Mouse (Mus musculus) CH12.LX (cell line): ENCODE data around the gene Cd180. TPM values are rescaled to one million over a fixed set of nuclear protein-coding genes. Genes with fewer than 3 reads are reported as not detected.

Experiments used
- DNase-seq: peaks from one replicate; pipeline ENCODE4 v3.0.0-alpha.2; 2013; ENCODE audit errors: extremely low read depth
- H3K27ac ChIP-seq: 2 replicates; pipeline ENCODE4 v1.5.1; 2012; ENCODE audit warnings: low read depth, mild to moderate bottlenecking, control low read depth, moderate library complexity; ENCODE audit not compliant: insufficient read depth
- H3K27me3 ChIP-seq: replicated peaks from 2 replicates; pipeline ENCODE3; 2012; ENCODE audit warnings: inconsistent platforms
- H3K36me3 ChIP-seq, 2 experiments: replicated peaks in 1 of 2; 2 replicates each; pipeline versions ENCODE3 to v1.6.1; 2012; ENCODE audit warnings: inconsistent platforms in 1 of 2, low read length in 1 of 2, mild to moderate bottlenecking in 1 of 2, mixed read lengths in 1 of 2, moderate library complexity in 1 of 2; ENCODE audit not compliant: control insufficient read depth in 1 of 2, insufficient read depth in 1 of 2
- H3K4me1 ChIP-seq, 2 experiments: 2 replicates each; pipeline ENCODE4 v1.6.1; 2012; ENCODE audit warnings: inconsistent platforms in 1 of 2, moderate library complexity in 1 of 2; ENCODE audit not compliant: insufficient read depth in 2 of 2, control insufficient read depth in 1 of 2
- H3K4me2 ChIP-seq: 2 replicates; pipeline ENCODE4 v1.6.1; 2012; ENCODE audit warnings: low read depth, mild to moderate bottlenecking, control low read depth; ENCODE audit not compliant: poor library complexity, insufficient read depth, severe bottlenecking
- H3K4me3 ChIP-seq, 3 experiments: fragments of 150-350 bp in 1 of 3; sonication (generic) in 1 of 3; replicated peaks in 1 of 3; 2 replicates each; pipeline versions ENCODE3 to v1.5.1; 2011 to 2012; ENCODE audit warnings: low read depth in 2 of 3, low read length in 2 of 3, mild to moderate bottlenecking in 2 of 3, moderate library complexity in 2 of 3, control low read depth in 1 of 3, improper control_type of control experiment in 1 of 3, inconsistent platforms in 1 of 3, mixed read lengths in 1 of 3; ENCODE audit not compliant: poor library complexity in 1 of 3
- H3K79me2 ChIP-seq: replicated peaks from 2 replicates; pipeline ENCODE4 v1.6.1; 2012; ENCODE audit warnings: mild to moderate bottlenecking, moderate library complexity; ENCODE audit not compliant: control insufficient read depth, poor library complexity, insufficient read depth, severe bottlenecking; ENCODE audit errors: extremely low read depth
- H3K9ac ChIP-seq: 2 replicates; pipeline ENCODE4 v1.6.1; 2012; ENCODE audit warnings: low read depth, mild to moderate bottlenecking, control low read depth, moderate library complexity; ENCODE audit not compliant: insufficient read depth
- H3K9me3 ChIP-seq: replicated peaks from 2 replicates; pipeline ENCODE3; 2012; ENCODE audit warnings: low read length, inconsistent platforms, mixed read lengths
- CHD1 ChIP-seq: IDR thresholded peaks from 2 replicates; pipeline ENCODE4 v1.6.1; 2012; ENCODE audit warnings: low read depth, low read length, improper control_type of control experiment, inconsistent platforms
- CHD2 ChIP-seq: IDR thresholded peaks from 2 replicates; pipeline ENCODE4 v1.6.1; 2011; ENCODE audit warnings: low read length, improper control_type of control experiment
- ELF1 ChIP-seq: IDR thresholded peaks from 2 replicates; pipeline ENCODE4 v1.6.1; 2014; ENCODE audit warnings: low read depth, mild to moderate bottlenecking, inconsistent platforms, low read length, improper control_type of control experiment
- EP300 ChIP-seq: IDR thresholded peaks from 2 replicates; pipeline ENCODE4 v1.6.1; 2011; ENCODE audit warnings: low read length, improper control_type of control experiment
- GABPA ChIP-seq: IDR thresholded peaks from 2 replicates; pipeline ENCODE4 v1.6.1; 2012; ENCODE audit warnings: low read depth, low read length, improper control_type of control experiment, inconsistent platforms; ENCODE audit not compliant: insufficient replicate concordance
- IRF4 ChIP-seq: IDR thresholded peaks from 2 replicates; pipeline ENCODE4 v1.6.1; 2014; ENCODE audit warnings: low read depth, mild to moderate bottlenecking, inconsistent platforms, low read length, improper control_type of control experiment
- KAT2A ChIP-seq: IDR thresholded peaks from 2 replicates; pipeline ENCODE4 v1.6.1; 2012; ENCODE audit warnings: low read length, improper control_type of control experiment, inconsistent platforms; ENCODE audit not compliant: insufficient replicate concordance
- MAFK ChIP-seq: IDR thresholded peaks from 2 replicates; pipeline ENCODE4 v1.6.1; 2011; ENCODE audit warnings: low read length, improper control_type of control experiment; ENCODE audit not compliant: insufficient replicate concordance
- MEF2A ChIP-seq: IDR thresholded peaks from 2 replicates; pipeline ENCODE4 v1.6.1; 2014; ENCODE audit warnings: low read depth, mild to moderate bottlenecking, inconsistent platforms, low read length, improper control_type of control experiment, borderline replicate concordance
- MXI1 ChIP-seq: IDR thresholded peaks from 2 replicates; pipeline ENCODE4 v1.6.1; 2011; ENCODE audit warnings: mild to moderate bottlenecking, low read depth, low read length, improper control_type of control experiment
- NRF1 ChIP-seq: IDR thresholded peaks from 2 replicates; pipeline ENCODE4 v1.6.1; 2014; ENCODE audit warnings: low read depth, mild to moderate bottlenecking, inconsistent platforms, low read length, improper control_type of control experiment, moderate library complexity
- PAX5 ChIP-seq: IDR thresholded peaks from 2 replicates; pipeline ENCODE4 v1.6.1; 2012; ENCODE audit warnings: low read length, inconsistent platforms, mixed read lengths
- POLR2A ChIP-seq: IDR thresholded peaks from 2 replicates; pipeline ENCODE4 v1.6.1; 2011; ENCODE audit warnings: low read depth, mild to moderate bottlenecking, improper control_type of control experiment, low read length
- RAD21 ChIP-seq: IDR thresholded peaks from 2 replicates; pipeline ENCODE4 v1.6.1; 2011; ENCODE audit warnings: low read depth, mild to moderate bottlenecking, low read length, improper control_type of control experiment, moderate library complexity
- SIN3A ChIP-seq: IDR thresholded peaks from 2 replicates; pipeline ENCODE4 v1.6.1; 2012; ENCODE audit warnings: low read length, improper control_type of control experiment, inconsistent platforms
- SMC3 ChIP-seq: IDR thresholded peaks from 2 replicates; pipeline ENCODE4 v1.6.1; 2011; ENCODE audit warnings: low read depth, low read length, improper control_type of control experiment
- TBP ChIP-seq: conservative IDR thresholded peaks from 2 replicates; pipeline ENCODE4 v1.6.1; 2011; ENCODE audit warnings: low read depth, low read length, improper control_type of control experiment
- USF2 ChIP-seq: conservative IDR thresholded peaks from 2 replicates; pipeline ENCODE4 v1.6.1; 2011; ENCODE audit warnings: low read depth, low read length, improper control_type of control experiment
- ZKSCAN1 ChIP-seq: IDR thresholded peaks from 2 replicates; pipeline ENCODE4 v1.6.1; 2012; ENCODE audit warnings: low read depth, inconsistent platforms, low read length, improper control_type of control experiment, borderline replicate concordance
- ZNF384 ChIP-seq: IDR thresholded peaks from 2 replicates; pipeline ENCODE4 v1.6.1; 2012; ENCODE audit warnings: low read depth, low read length, improper control_type of control experiment, inconsistent platforms
- dilution Hi-C: fragments of 300-500 bp; cut with MboI; formaldehyde crosslinking; loops from 2 replicates; pipeline ENCODE4 v1.14.3; 2020; ENCODE audit warnings: low sequenced_read_pairs; ENCODE audit not compliant: extremely low pct_unique_long_range_greater_than_20kb, extremely low pct_ligation_motif_present
- in situ Hi-C: fragments of 300-500 bp; cut with MboI; formaldehyde crosslinking; loops from 3 replicates; pipeline ENCODE4 v1.14.3; 2019; ENCODE audit warnings: low sequenced_read_pairs, low pct_ligation_motif_present, low pct_unique_long_range_greater_than_20kb, mixed read lengths
- polyA plus RNA-seq: library from polyadenylated mRNA; unstranded; fragments of >175 nt; gene quantifications from 2 replicates; pipeline ENCODE4 v1.2.1, GENCODE M21; 2012; ENCODE audit warnings: low read depth; ENCODE audit not compliant: insufficient read length
- total RNA-seq, 2 experiments: library from RNA; depleted of rRNA; stranded (reverse); fragments of 300-350 nt in 1 of 2; fragments of >200 nt in 1 of 2; gene quantifications; 2 replicates each; pipeline ENCODE4 v1.2.3; 2012 to 2014

Cd180 gene
- total and polyA plus RNA-seq, 3 experiments = 34.2 to 232 (median 40.4) TPM

GRCm38 (mm10) chr13:102773169-102773568 is 79.8 kb downstream of the Cd180 start:
- H3K27ac ChIP-seq = no peak overlapping the region
- H3K4me2 ChIP-seq = no peak overlapping the region
- H3K4me1 ChIP-seq = no peaks in the 10 kb centered on the region

DNA sequence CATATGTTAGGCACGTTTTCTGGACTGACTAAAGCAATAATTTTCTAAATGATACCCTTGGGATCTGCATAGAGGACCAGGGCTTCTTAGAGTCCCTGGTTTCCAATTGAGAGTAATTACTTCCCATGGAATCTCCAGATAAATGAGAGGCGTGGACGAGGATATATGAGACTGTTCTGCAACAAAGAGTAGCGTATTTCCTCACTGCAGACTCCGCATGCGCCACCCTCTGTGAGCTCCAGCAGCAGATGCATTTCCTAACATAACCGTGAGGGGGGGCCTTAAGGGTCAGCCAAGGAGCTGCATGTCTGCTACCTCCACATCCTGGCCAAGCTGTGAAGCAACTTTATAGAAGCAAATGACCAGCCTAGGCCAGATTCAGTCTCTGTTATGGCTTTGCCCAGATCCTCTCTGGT is 81.4 kb downstream of the Cd180 start:
- in situ Hi-C loops = no loop called here
- DNase-seq = no peak
- Histone ChIP-seq H3K4me3 (no peak overlapping the region), H3K4me1 (no peaks in the 10 kb centered on the region), H3K79me2 (no peaks in the 10 kb centered on the region), H3K4me2 (no peak overlapping the region), H3K9me3 (no peaks in the 10 kb centered on the region), H3K27me3 (no peaks in the 10 kb centered on the region), H3K36me3 (peaks cover 31% of the 10 kb centered on the region in 2 experiments), H3K27ac (no peak overlapping the region), H3K9ac (no peak overlapping the region)
- dilution Hi-C loops = no loop called here
- TF ChIP-seq MEF2A (no peak), IRF4 (no peak), MAFK (no peak), SMC3 (no peak), PAX5 (no peak), SIN3A (no peak), ZKSCAN1 (no peak)

More at GRCm38 (mm10) chr13:102773169-102773568, 79.8 kb downstream of the Cd180 start:
- dilution Hi-C loops = no loop called here
- DNase-seq = no peak
- Histone ChIP-seq H3K9me3 (no peaks in the 10 kb centered on the region), H3K79me2 (no peaks in the 10 kb centered on the region), H3K9ac (no peak overlapping the region), H3K4me3 (no peak overlapping the region), H3K27me3 (no peaks in the 10 kb centered on the region), H3K36me3 (peaks cover 33 to 37% of the 10 kb centered on the region in 2 experiments)
- TF ChIP-seq ELF1 (no peak), ZNF384 (no peak), USF2 (no peak), POLR2A (no peak), GABPA (no peak), MXI1 (no peak), RAD21 (no peak), KAT2A (no peak), CHD2 (no peak), TBP (no peak), CHD1 (no peak), EP300 (no peak), NRF1 (no peak)
- in situ Hi-C loops = no loop called here
